Mouse (Mus musculus) c-Kit-negative CD71-positive TER-119-positive erythroid progenitor cells, embryonic 14.5 days (primary cell): Measurements from ENCODE around the gene Elob.

ENCODE experiments used
- DNase-seq: peaks from one replicate; pipeline ENCODE4 v3.0.0-alpha.2; 2013; ENCODE audit warnings: low read depth, low spot score

Gene Elob

GRCm38 (mm10) chr17:23829064-23829619, at the start of gene Elob:
Gene Elob, minus strand, starts transcription at chr17:23829136.
- DNase-seq: peak; percentile 71

GRCm38 (mm10) chr17:23877166-23877565, 48.2 kb upstream of the Elob start:
- DNase-seq: no peak

GRCm38 (mm10) chr17:23876741-23877140, 47.8 kb upstream of the Elob start:
- no peak for DNase-seq

- DNase-seq: no peak
Observed at GRCm38 (mm10) chr17:23873884-23874856, 45.2 kb upstream of the Elob start.

GRCm38 (mm10) chr17:23868513-23868912, 39.6 kb upstream of the Elob start:
- no peak for DNase-seq

GRCm38 (mm10) chr17:23867756-23868155, 38.8 kb upstream of the Elob start, which contains the start of gene Prss21:
Gene Prss21, plus strand, starts transcription at chr17:23868056.
- DNase-seq: no peak

GRCm38 (mm10) chr17:23862926-23863325, 34.0 kb upstream of the Elob start:
- DNase-seq: no peak

GRCm38 (mm10) chr17:23857913-23858312, 29.0 kb upstream of the Elob start:
- no peak for DNase-seq

GRCm38 (mm10) chr17:23857193-23857592, 28.3 kb upstream of the Elob start:
- no peak for DNase-seq

- DNase-seq: no peak
Observed at GRCm38 (mm10) chr17:23854229-23854765, 25.4 kb upstream of the Elob start.

- no peak for DNase-seq
Observed at GRCm38 (mm10) chr17:23853292-23853691, 24.4 kb upstream of the Elob start.

GRCm38 (mm10) chr17:23850853-23851749, 22.2 kb upstream of the Elob start:
- no peak for DNase-seq

GRCm38 (mm10) chr17:23850028-23850427, 21.1 kb upstream of the Elob start:
- DNase-seq: no peak

- peak; percentile 54 for DNase-seq
Observed at GRCm38 (mm10) chr17:23843812-23844273, 14.9 kb upstream of the Elob start, which contains the start of the genes Prss32 and Prss41. Gene Prss32, plus strand, starts transcription at chr17:23843855. Gene Prss41, minus strand, starts transcription at chr17:23844172.

GRCm38 (mm10) chr17:23843141-23843811, 14.3 kb upstream of the Elob start:
- no peak for DNase-seq

GRCm38 (mm10) chr17:23841145-23841544, 12.2 kb upstream of the Elob start:
- DNase-seq: no peak

- DNase-seq: no peak
Observed at GRCm38 (mm10) chr17:23836006-23836575, 7.2 kb upstream of the Elob start, which contains the start of gene Prss33. Gene Prss33, minus strand, starts transcription at chr17:23836056.

- DNase-seq: no peak
Observed at GRCm38 (mm10) chr17:23831201-23831600, 2.3 kb upstream of the Elob start.

GRCm38 (mm10) chr17:23828271-23829001, 500 bp downstream of the Elob start:
- no peak for DNase-seq

- DNase-seq: no peak
Observed at GRCm38 (mm10) chr17:23825591-23825990, 3.3 kb downstream of the Elob start.
